Mouse (Mus musculus): ENCODE measurements around the gene BC147527.
A peak's percentile ranks its signal among the peaks of the same experiment; 100 is the strongest.

DNA sequence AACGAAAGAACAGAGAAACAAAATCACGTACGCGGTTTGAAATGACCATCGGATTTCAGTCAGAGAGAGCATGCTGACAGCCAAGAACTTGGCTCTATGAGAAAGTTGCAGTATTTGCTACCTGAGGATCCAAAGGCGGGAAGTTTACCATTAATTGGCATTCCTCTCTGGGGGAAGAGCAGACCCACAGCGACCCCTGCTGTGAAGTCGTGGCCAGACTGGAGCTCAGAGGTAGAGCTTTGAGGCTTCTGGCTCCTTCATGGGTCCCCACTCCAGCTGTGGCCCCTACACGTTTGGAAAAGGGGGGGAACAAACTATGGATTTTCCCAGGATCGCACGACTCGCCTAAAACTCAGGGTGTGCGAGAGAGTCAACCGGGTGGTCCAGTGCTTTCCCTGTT, 13.4 kb downstream of the BC147527 start:
- TF ChIP-seq POLR2A (IDR thresholded peaks at IDR 0.05; ENCODE audit: borderline replicate concordance, control insufficient read depth, low read depth, low read length) (no peak), CTCF (IDR thresholded peaks at IDR 0.05; ENCODE audit: control insufficient read depth, insufficient read depth, low read length) (peak; percentile 64)

All from bone marrow, adult 2 months (tissue).